Mouse (Mus musculus) kidney, adult 2 months (tissue): ENCODE measurements around the gene Camsap2.

Experiments used
- CTCF ChIP-seq: fragments of 200-500 bp; conservative IDR thresholded peaks from 2 replicates; pipeline ENCODE4 v1.5.1; 2011; ENCODE audit warnings: low read depth, mild to moderate bottlenecking, control low read depth, low read length, moderate library complexity, mixed read lengths; ENCODE audit not compliant: insufficient read depth, insufficient read length
- POLR2A ChIP-seq: fragments of 200-500 bp; IDR thresholded peaks from one replicate; pipeline ENCODE4 v1.6.1; 2011; ENCODE audit warnings: low read depth, low read length, control low read depth

- TF ChIP-seq POLR2A (no peak), CTCF (no peak)
Measured at GRCm38 (mm10) chr1:136325933-136326332, 20.0 kb downstream of the Camsap2 start.
